Mouse (Mus musculus) embryo, embryonic 10.5 days (tissue): ENCODE data around the gene Tuba1c.

ENCODE experiments used
- DNase-seq: peaks from one replicate; pipeline ENCODE4 v3.0.0-alpha.2; 2015; ENCODE audit warnings: low spot score

The Tuba1c gene

GRCm38 (mm10) chr15:98996840-98997239 lies 32.9 kb upstream of the Tuba1c start:
- DNase-seq: no peak

GRCm38 (mm10) chr15:98997938-98998774 lies 31.5 kb upstream of the Tuba1c start:
- DNase-seq: no peak

- no peak for DNase-seq
Observed at GRCm38 (mm10) chr15:98998775-98999157, 30.9 kb upstream of the Tuba1c start.

GRCm38 (mm10) chr15:99000535-99001283 lies 29.0 kb upstream of the Tuba1c start:
- peak; percentile 91 for DNase-seq

- peak; percentile 71 for DNase-seq
Observed at GRCm38 (mm10) chr15:99001451-99001931, 28.2 kb upstream of the Tuba1c start.

GRCm38 (mm10) chr15:99003600-99003999 lies 26.1 kb upstream of the Tuba1c start:
- DNase-seq: no peak

- DNase-seq: no peak
Observed at GRCm38 (mm10) chr15:99008801-99009241, 20.9 kb upstream of the Tuba1c start.

- DNase-seq: no peak
Observed at GRCm38 (mm10) chr15:99010896-99011295, 18.8 kb upstream of the Tuba1c start.

GRCm38 (mm10) chr15:99011946-99012345 lies 17.7 kb upstream of the Tuba1c start:
- DNase-seq: no peak

- no peak for DNase-seq
Observed at GRCm38 (mm10) chr15:99014496-99015030, 15.1 kb upstream of the Tuba1c start.

- no peak for DNase-seq
Observed at GRCm38 (mm10) chr15:99017355-99017761, 12.3 kb upstream of the Tuba1c start.

- DNase-seq: no peak
Observed at GRCm38 (mm10) chr15:99017986-99018385, 11.7 kb upstream of the Tuba1c start.

GRCm38 (mm10) chr15:99018630-99019029 lies 11.1 kb upstream of the Tuba1c start:
- no peak for DNase-seq

GRCm38 (mm10) chr15:99019436-99019835 lies 10.3 kb upstream of the Tuba1c start:
- no peak for DNase-seq

GRCm38 (mm10) chr15:99020171-99020570 lies 9.5 kb upstream of the Tuba1c start:
- no peak for DNase-seq

- DNase-seq: no peak
Observed at GRCm38 (mm10) chr15:99021255-99021654, 8.4 kb upstream of the Tuba1c start.

GRCm38 (mm10) chr15:99024668-99025314 lies 4.9 kb upstream of the Tuba1c start:
- DNase-seq: peak; percentile 94

- no peak for DNase-seq
Observed at GRCm38 (mm10) chr15:99025414-99025813, 4.3 kb upstream of the Tuba1c start.

- DNase-seq: peak; percentile 70
Observed at GRCm38 (mm10) chr15:99026259-99026658, 3.4 kb upstream of the Tuba1c start.

GRCm38 (mm10) chr15:99027116-99027515 lies 2.6 kb upstream of the Tuba1c start:
- no peak for DNase-seq

- peak; percentile 62 for DNase-seq
Observed at GRCm38 (mm10) chr15:99028874-99029458, 725 bp upstream of the Tuba1c start.
